Mouse (Mus musculus) effector memory CD4-positive, alpha-beta T cell, adult 5 months (primary cell): ENCODE data around the gene Socs2. TPM values are rescaled to one million over a fixed set of nuclear protein-coding genes. Genes with fewer than 3 reads are reported as not detected.

Experiments
- polyA plus RNA-seq: library from polyadenylated mRNA; unstranded; fragments of 100-300 nt; shearing (Covaris generic); gene quantifications from one replicate; pipeline ENCODE4 v1.2.1, GENCODE M21; 2017

Gene Socs2
- 4.8 TPM for polyA plus RNA-seq

GRCm38 (mm10) chr10:95416685-95417495, at the start of gene Socs2:
TSS of gene Socs2 (minus strand) at chr10:95417180.

Other genes starting within 250 kb of the Socs2 start
- 12.9 TPM for gene Cradd, start 93.0 kb downstream of the Socs2 start, polyA plus RNA-seq
- gene Mrpl42, start 84.8 kb upstream of the Socs2 start, polyA plus RNA-seq, result 69.3 TPM
- 275 TPM for gene Ube2n, start 98.0 kb upstream of the Socs2 start, polyA plus RNA-seq
- gene Nudt4, start 147.0 kb upstream of the Socs2 start, polyA plus RNA-seq, result 39.9 TPM